Mouse (Mus musculus) thymus, adult 2 months (tissue): ENCODE data around the gene Smad3.

ENCODE experiments used
- CTCF ChIP-seq: fragments of 200-500 bp; IDR thresholded peaks from 2 replicates; pipeline ENCODE4 v1.5.1; 2012; ENCODE audit warnings: mild to moderate bottlenecking, control low read depth, low read length, moderate library complexity, borderline replicate concordance; ENCODE audit not compliant: control insufficient read depth, poor library complexity, insufficient read depth; ENCODE audit errors: extremely low read depth
- POLR2A ChIP-seq: fragments of 200-500 bp; IDR thresholded peaks from 2 replicates; pipeline ENCODE4 v1.6.1; 2012; ENCODE audit warnings: mild to moderate bottlenecking, low read length, control low read depth, moderate library complexity; ENCODE audit not compliant: control insufficient read depth, poor library complexity, insufficient read depth; ENCODE audit errors: extremely low read depth

DNA sequence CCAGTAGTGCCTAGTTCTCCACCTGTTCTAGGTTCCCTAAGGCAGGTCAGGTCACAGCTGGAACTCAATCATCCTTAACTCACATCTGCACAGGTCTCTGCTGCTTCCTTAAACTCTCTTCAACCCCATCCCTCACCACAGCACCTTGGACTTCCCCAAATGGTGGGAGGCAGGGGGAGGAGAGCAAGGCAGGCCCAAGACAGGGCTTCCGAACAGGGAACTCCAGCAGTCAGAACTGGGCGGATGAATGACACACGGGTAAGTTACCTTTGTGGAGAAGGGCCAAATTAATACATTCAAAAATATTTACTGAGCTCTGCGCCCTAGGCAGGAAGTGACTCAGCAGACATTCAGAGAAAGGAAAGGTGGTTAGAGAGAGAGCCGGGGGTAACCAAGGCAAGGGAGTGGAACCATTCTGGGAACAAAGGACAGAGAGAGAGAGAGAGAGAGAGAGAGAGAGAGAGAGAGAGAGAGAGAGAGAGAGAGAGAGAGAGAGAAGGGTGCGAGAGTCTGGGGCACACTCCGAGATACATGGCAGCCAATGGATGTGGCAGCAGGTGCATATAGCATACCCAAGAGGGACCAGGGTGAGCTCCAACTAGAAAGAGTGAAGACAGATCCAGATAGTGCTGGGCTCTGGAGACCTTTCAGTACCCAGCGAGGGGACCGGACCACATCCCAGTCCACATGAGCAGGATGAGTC is 36.1 kb downstream of the Smad3 start:
- TF ChIP-seq CTCF (no peak), POLR2A (no peak)
